Mouse (Mus musculus): Measurements from ENCODE around the gene Prkd2.

DNA sequence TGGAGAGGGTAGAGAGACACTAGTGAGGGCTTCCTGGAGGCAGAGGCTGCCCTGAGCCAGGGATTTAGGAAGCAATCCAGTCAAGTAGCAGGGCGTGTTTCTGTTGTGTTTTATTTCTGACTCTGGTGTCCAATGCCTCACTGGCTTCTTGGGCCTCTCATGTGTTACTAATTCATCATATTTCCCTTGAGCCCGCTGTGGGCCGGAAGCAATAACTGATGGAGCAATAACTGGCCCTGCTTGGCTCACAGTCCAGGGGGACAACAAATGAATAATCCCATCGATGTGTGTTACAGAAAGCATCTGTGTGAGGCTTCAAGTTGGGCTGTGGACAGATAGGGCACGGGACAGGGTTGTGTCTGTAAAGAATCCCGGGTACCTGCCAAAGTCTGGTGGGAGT, 69.7 kb downstream of the Prkd2 start:
- TF ChIP-seq POLR2A (IDR thresholded peaks at IDR 0.05; ENCODE audit: insufficient read length, low read depth) (no peak), USF1 (IDR thresholded peaks at IDR 0.05; ENCODE audit: low read depth) (no peak), SRF (IDR thresholded peaks at IDR 0.05; ENCODE audit: control insufficient read depth, insufficient read length, low read depth) (no peak), REST (IDR thresholded peaks at IDR 0.05; ENCODE audit: insufficient read depth, insufficient read length) (no peak), E2F4 (IDR thresholded peaks at IDR 0.05; ENCODE audit: insufficient read depth) (no peak), TCF12 (IDR thresholded peaks at IDR 0.05; ENCODE audit: insufficient read depth, poor library complexity, severe bottlenecking) (no peak), MYOG (IDR thresholded peaks at IDR 0.05; ENCODE audit: control insufficient read depth in 1 of 3, insufficient read depth in 1 of 3, insufficient read length in 2 of 3, low read depth in 2 of 3) (no peak), POLR2AphosphoS2 (IDR thresholded peaks at IDR 0.05; ENCODE audit: insufficient read length, low read depth) (no peak), MAX (IDR thresholded peaks at IDR 0.05; ENCODE audit: low read depth) (no peak), MYOD1 (IDR thresholded peaks at IDR 0.05; ENCODE audit: control insufficient read depth in 1 of 3, insufficient read length in 2 of 3, low read depth in 2 of 3) (no peak)
